Mouse (Mus musculus): ENCODE results near the gene Galnt16. TPM values are rescaled to one million over a fixed set of nuclear protein-coding genes. Genes with fewer than 3 reads are reported as not detected.

Gene Galnt16
- 10 to 100 TPM; 79.8 to 83.1 TPM for total RNA-seq (2021)

DNA sequence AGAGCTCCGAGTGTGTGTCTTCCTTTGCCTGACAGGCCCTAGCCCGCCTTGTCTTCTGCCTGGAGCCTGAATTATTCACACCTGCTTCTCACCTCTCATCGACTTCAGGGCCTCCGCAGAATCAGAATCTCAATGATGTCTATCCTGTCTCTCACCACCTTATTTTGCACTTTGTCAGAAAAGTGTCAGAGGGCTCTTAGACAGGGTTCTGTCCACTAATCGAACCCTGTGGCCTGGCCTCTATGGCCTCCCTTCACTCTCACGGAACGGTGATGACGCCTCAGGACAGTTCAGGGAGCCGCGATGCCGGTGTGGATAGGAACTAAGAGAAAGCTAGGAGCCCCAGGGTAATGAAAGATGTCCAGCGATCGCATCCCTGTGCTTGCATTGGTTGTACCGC is at the start of gene Galnt16:
TSS of gene Galnt16 (plus strand) at position 301 of the 400 bp plus-strand sequence.
- DNase-seq (ENCODE audit: low spot score in 2 of 2): no peak
- intact Hi-C loops (cut with DNase I): loop anchor here (2.0 kb wide), 2 partner anchors 57 to 127 kb away; partner anchors contain the start of gene Erh

DNA sequence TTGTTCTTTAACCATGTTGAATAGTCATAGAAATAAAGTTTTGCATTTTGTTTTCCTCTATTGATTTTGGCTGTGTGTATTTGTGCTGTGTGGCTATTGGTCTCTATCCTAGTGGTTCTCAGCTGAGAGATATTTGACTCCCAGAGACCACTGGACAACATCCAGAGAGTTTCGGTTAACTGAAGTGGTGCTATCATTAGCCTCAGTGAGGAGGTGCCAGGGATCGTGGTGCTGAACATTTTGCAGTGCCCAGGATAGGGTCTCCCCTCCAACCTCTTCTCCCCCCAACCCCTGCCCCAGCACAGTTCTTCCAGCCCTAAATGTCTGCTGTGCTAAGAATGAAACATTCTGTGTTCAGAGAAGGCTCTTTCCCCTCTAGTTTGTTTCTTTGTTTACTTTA is 47.9 kb upstream of the Galnt16 start:
- intact Hi-C loops (cut with DNase I): no loop called here
- no peak for DNase-seq (ENCODE audit: low spot score in 2 of 2)

DNA sequence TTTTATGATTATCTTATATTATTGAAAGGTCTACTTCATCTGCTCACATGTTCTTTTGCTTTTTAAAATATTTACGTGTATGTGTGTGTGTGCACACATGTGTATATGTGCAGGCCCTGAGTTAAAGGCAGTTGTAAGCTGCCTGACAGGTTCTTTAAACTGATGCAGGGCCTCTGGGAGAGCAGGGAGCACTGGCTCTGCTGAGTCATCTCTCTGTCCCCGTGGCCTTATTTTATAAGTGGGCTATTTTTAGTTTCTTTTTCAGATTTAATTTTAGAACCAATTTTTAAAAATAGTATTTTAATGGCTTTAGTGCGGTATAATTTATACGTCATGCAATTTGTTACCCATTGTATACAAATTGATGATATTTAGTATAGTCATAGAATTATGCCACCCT is 46.2 kb upstream of the Galnt16 start:
- intact Hi-C loops (cut with DNase I): no loop called here
- DNase-seq (ENCODE audit: low spot score in 2 of 2): no peak

DNA sequence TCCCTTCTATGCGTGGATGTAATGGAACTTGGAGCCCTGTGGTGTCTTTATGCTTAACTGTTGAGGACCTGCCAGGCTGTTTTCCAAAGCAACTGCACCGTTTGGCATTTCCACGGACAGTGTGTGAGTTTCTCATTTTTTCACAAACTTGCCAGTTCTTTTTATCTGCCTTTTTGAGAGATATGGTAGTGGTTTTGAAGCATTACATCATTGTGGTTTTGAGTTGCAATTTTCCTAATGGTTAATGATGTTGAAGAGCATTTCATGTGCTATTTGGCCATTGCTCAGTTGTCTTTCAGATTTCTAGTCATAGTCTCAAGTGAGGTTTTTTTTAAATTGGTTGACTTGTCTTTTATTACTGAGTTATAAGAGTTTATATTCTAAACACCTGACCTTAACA is 44.3 kb upstream of the Galnt16 start:
- intact Hi-C loops (cut with DNase I): no loop called here
- no peak for DNase-seq (ENCODE audit: low spot score in 2 of 2)

DNA sequence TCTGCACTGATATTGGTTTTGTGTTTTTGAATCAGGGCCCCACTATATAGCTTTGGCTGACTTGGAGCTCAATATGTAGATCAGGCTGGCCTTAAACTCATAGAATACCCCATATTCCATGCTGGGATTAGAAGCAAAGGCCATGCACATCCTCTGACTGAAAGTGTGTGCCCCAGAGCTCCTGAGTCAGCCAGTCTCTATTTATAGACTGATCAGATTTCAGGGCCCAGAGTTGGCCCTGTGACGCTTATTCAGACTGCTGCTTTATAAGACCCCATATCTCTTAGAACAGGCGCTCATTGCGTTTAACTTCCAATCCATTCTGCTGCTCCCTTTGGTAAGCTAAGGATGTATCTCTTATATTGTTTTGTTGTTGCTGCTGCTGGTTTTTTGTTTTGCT is 38.1 kb upstream of the Galnt16 start:
- DNase-seq (ENCODE audit: low spot score in 2 of 2): no peak
- intact Hi-C loops (cut with DNase I): no loop called here

DNA sequence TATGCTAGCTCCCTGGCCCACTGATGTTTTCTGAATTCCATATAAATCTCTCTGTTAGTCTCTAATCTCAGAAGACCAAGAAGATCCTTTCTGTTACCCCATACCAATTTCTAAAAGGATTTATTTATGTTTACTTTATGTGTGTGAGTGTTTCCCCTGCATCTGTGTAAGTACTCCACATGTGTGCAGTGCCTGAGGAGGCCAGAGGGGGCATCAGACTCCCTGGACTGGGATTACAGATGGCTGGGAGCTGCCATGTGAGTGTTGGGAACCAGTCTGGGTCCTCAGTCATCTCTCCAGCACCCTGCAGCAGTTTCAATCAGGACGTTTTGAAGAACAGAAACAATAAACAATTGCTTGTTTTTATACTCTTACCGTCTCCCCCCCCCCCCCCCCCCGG is 34.7 kb upstream of the Galnt16 start:
- intact Hi-C loops (cut with DNase I): no loop called here
- DNase-seq (ENCODE audit: low spot score in 2 of 2): no peak

DNA sequence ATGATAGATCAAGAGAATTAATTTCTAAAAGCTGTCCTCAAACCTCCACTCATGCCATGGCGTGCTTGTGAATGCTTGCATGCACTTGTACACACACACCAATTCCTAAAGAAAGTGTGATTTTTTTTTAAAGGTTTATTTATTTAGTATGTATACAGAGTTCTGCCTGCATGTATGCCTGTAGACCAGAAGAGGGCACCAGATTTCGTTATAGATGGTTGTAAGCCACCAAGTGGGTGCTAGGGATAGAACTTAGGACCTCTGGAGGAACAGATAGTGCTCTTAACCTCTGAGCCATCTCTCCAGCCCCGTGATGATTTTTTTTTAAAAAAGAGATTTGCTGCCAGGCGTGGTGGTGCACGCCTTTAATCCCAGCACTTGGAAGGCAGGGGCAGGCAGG is 24.8 kb upstream of the Galnt16 start:
- intact Hi-C loops (cut with DNase I): no loop called here
- no peak for DNase-seq (ENCODE audit: low spot score in 2 of 2)

DNA sequence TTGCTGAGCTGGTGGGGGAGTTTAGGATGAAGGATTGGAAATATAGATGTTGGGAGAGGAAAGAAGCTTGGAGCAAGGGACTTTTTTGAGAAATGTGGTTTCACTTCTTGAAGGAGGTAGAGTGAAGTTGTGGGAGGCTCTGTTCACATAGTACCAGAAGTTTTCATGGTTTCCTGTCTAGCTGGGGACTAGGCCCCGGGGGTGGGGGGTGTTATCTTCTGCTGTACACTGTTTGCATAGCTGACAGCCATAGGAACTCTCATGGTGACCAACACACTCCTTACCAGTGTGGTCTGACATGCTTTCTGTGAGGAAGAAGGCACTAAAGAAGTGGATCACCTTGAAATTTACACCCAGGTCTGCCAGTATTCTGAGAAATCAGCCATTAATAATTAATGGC is 22.4 kb upstream of the Galnt16 start:
- intact Hi-C loops (cut with DNase I): loop anchor here (5.0 kb wide), 2 partner anchors 92 to 142 kb away; no protein-coding TSS in a partner anchor
- DNase-seq (ENCODE audit: low spot score in 2 of 2): no peak

DNA sequence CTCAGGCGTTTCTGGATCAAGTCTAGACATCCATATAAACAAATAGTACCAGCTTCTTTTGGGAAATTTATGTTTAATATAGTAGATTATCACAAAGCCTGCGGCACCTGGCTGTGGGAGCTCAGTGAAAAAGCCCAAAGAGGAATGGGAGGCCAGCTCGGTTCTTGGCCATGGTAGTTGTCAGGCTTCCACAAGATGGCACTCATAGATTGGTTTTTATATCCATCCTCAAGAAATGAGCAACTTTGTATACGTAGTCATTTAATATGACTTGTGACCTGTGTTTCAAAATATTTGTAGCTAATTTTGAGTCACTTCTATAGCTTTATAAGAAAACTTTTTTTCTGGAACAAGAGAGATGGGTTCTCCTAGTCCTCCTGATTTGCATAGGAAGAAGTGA is 19.7 kb upstream of the Galnt16 start:
- intact Hi-C loops (cut with DNase I): loop anchor here (2.0 to 5.0 kb wide), 3 partner anchors 89 to 182 kb away; no protein-coding TSS in a partner anchor
- peak in 1 of 2 experiments; percentile 15 for DNase-seq (ENCODE audit: low spot score in 2 of 2)

DNA sequence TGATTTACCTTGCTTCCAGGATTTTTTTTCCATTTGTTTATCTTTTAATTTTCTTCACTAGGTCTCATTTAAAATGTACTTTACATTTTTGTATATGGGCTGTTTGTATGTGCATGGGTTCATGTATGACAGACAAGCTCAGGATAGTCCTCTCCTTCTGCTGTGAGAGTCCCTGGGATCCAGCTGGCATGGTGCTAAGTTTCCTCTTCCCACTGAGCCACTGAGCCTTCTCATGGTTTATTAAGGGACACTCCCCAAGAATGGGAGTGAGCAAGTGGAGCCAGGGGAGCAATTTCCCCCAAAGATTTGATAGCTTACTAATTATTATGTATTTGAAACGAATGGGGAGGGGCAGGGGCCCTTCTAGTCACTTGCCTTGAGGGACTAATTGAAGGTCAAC is 17.6 kb upstream of the Galnt16 start:
- intact Hi-C loops (cut with DNase I): loop anchor here (5.0 kb wide), 1 partner anchor 222 kb away; no protein-coding TSS in a partner anchor
- DNase-seq (ENCODE audit: low spot score in 2 of 2): no peak

DNA sequence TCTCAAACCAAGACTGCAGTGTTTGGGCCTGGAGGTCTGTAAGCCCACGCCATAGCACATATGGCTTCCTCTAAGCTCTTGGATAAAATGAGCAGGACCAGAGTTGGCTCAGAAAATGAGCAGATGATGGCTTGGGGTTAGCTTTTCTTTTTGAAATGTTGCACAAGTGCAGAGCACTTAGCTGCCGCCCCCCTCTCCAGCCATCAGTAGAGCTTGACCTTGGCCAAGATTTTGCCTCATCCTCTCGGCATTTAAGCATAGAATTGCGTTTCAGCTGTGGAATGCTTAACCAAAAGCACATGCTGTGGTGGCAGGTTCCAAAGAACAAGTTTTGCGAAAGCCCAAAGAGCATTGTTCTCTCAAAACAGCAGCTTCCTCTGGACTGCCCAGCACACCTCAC is 13.4 kb upstream of the Galnt16 start:
- intact Hi-C loops (cut with DNase I): loop anchor here (5.0 kb wide), 1 partner anchor 218 kb away; no protein-coding TSS in a partner anchor
- DNase-seq (ENCODE audit: low spot score in 2 of 2): no peak

DNA sequence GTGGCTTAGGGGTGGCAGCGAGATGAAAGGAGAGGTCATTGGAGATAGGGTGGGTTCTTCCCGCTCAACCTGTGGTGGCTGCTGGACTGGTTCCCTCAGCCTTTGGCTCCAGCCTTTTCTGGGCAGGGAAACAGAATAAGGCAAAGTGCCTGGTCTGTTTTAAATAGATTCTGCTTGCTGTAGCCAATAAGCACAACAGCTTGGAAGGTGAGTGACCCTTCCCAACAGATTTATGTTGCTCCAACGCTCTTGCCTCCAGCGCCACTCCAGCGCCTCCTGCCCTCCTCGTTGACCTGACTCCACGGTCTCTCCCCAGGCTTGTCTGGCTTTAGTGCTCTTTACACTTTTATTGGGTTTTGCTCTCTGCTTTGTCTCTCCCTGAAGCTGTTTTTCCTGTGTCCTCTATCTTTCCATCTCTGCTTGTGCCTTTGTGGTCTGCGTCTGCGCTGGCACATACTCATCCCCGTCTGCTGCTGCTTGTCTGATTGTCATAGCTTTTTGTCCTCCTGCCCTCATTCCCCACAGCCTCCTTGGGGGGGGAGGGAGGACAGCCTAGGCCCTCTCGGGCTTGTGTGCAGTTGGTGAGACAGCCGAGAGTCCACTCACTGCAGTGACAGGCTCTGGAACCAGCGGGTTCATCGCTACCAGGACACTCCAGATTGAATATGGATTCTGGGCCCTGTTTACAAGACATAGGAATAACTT is 10.9 kb upstream of the Galnt16 start:
- intact Hi-C loops (cut with DNase I): no loop called here
- no peak for DNase-seq (ENCODE audit: low spot score in 2 of 2)

DNA sequence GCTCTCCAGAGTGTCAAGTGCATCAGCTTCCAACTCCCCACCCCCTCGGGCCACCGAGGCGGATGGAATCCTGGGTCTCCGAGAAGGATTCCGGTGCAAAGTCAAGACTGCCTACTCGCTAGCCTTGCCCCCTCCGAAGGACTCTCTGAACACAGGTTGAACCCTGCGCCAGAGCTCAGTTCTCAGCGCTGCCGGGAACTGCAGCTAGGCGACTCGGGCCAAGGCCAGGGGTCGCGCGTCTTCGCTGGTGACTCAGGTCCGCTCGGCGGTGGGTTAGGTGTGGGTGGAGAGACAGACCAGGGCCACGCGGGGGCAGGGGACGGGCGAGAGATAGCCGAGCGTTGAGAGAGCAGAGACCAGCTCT is 298 bp downstream of the Galnt16 start:
- intact Hi-C loops (cut with DNase I): loop anchor here (2.0 kb wide), 2 partner anchors 56 to 126 kb away; partner anchors contain the start of gene Erh
- DNase-seq (ENCODE audit: low spot score in 2 of 2): no peak

DNA sequence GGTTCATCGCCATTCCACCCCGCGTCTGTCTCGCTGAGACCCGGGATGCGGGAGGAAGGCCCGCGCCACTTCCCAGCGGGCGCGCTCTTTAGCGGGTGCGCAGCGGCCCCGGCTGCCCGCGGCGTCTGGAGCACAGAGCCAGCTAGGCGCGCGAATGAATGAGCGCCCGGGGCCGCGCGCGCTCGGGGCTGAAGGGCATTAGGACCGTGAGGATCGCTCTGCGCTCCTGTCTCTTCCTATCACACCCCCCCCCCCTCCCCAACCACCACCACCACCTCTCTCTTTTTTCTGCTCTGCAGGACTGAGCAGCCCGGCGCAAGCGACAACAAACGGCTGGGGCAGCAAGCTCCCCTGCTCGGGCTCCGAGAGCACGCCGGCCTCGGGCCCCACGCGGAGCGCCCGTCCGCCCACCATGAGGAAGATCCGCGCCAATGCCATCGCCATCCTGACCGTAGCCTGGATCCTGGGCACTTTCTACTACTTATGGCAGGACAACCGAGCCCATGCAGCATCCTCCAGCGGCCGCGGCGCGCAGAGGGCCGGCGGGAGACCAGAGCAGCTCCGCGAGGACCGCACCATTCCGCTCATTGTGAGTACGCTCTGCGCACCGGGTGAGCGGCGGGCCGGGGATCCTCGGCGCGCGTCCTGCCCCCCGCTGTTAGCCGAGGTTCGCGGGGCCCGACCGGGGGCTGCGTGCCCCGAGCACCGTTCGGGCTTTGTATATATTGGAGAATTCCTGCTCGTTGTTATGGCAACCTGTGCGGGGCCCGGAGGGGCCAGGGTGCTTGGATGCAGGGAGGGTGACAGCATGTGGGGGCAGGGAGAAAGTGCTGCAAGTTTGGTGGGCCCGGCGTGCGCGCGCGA is 912 bp downstream of the Galnt16 start:
- intact Hi-C loops (cut with DNase I): loop anchor here (2.0 kb wide), 2 partner anchors 56 to 126 kb away; partner anchors contain the start of gene Erh
- DNase-seq (ENCODE audit: low spot score in 2 of 2): peak; percentile 57 to 62

DNA sequence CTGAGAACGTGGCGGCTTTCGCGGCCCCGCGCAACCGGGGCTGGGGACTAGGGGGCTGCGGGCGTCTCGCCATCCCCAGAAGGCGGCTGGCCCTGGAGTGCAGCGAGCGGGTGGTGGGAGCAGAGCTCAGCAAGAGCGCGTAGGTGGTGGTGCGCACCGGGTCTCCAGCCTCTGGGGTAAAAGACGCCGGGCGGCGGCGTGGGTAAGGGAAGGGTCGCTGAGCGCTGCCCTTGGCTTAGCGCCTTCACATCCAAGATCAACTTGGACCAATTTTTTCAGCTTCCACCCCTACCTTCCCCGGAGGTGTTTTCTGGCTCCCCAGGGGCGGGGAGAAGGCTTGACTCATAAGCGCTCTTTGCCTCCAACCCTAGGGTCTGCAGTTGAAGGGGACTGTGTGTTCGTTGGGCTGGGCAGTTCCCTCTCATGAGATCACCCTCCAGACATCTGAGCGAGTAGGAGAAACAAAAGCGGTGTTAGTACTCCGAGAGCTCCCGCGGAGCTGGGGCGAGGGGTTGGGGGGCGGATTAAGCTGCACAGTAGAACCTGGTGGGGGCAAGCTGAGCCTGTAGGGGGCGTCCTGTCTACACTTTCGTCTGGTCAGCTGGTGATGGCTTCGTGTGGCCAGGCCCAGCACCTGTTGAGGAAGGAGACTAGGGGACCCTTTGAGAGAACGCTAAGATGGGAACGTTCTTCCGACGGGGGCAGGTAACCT is 1.7 kb downstream of the Galnt16 start:
- intact Hi-C loops (cut with DNase I): loop anchor here (2.0 kb wide), 2 partner anchors 55 to 125 kb away; partner anchors contain the start of gene Erh
- peak; percentile 69 to 70 for DNase-seq (ENCODE audit: low spot score in 2 of 2)

DNA sequence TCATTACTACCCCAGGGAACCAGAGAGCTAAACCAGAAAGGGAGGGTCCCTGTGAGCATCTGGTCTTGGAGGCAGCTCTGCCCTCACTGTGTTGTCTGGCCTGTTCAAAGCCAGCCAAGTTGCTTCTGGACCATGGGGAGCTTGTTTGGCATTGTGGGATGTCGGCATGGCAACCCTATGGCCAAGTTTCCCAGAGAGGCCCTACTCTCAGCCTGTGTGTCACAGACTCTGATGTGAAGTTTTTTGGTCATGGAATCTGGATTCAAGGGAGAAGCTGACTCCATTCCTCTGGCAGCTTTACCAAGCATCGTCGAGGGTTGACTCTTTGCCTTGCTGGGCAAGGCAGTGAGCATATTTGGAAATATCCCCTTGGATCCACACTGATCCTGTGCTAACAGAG is 3.9 kb downstream of the Galnt16 start:
- DNase-seq (ENCODE audit: low spot score in 2 of 2): no peak
- intact Hi-C loops (cut with DNase I): no loop called here

DNA sequence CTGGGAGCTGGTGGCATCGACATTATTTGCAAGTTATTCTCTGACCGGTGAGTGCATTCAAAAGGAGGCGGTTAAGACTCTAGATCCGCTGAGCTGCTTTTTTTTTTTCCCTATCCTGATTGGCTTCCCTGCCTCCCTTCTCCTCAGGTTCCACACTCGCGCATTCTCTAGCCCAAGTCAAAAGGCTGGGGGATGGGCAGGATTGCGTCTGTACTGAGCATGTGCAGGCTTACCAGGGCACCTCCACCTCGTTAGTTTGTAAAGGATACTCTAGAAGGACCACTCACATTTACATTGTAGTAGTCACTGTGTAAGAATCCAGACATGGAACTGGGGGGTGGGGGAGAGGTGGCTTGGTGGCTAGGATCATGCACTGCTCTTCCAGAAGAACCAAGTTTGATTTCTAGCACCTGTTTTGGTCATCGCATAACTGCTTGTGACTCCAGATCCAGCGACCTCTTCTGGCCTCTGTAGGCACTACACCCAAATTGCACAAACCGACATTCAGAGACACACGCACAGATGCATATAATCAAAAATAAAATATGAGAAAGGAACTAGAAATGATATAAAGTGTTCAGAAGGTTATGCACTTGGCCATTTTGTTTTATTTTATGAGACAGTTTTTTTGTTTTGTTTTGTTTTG is 6.3 kb downstream of the Galnt16 start:
- no peak for DNase-seq (ENCODE audit: low spot score in 2 of 2)
- intact Hi-C loops (cut with DNase I): no loop called here

DNA sequence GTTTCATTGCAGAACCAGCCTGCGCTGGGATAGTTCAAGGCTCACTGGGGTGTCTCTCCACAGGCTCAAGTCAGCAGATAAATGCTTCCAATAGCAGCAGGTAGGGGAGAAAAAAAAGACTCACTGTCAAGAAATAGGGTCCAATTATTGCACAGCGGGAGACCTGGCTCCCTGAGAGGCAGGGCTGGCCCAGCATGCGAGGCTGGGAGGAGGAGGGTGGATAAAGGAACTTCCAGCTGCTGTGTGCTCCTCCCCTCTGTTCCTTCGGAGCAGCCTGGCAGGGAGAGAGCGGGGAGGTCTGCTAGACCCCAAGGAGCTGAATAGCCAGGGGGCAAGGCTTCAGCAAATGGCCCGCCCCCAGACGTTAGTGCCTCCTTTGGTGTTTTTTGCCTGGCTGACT is 7.4 kb downstream of the Galnt16 start:
- intact Hi-C loops (cut with DNase I): no loop called here

DNA sequence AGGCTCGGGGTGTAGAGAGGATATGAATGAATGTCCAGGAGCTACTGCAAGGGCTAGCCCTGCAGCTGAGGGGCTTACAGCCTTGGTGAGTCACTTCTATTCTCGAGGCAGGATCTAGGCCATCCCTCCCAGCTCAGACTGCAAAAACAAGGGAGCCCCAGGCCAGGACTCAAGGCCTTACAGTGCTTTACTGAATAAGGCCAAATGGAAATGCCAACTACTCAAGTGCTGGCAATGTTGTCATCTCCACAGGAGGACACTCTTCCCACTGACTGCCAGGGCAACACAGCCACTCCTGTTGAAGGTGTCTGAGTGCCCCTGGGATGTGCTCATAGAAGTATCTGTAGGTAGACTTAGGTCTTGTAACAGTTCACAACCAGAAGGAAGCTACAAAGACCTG is 8.4 kb downstream of the Galnt16 start:
- intact Hi-C loops (cut with DNase I): no loop called here
- DNase-seq (ENCODE audit: low spot score in 2 of 2): no peak

More for the DNA sequence above, 7.4 kb downstream of the Galnt16 start:
- DNase-seq (ENCODE audit: low spot score in 2 of 2): no peak

Data from left cerebral cortex, postnatal 25 days (tissue).